Mouse (Mus musculus) midbrain, embryonic 12.5 days (tissue): Measurements from ENCODE around the gene Scarb1. TPM values are rescaled to one million over a fixed set of nuclear protein-coding genes. Genes with fewer than 3 reads are reported as not detected.

Experiments used
- ATAC-seq: fragments of 200-750 bp; cut with Nextera tagmentation; 2 replicates; pipeline ENCODE4 v1.8.0; 2017; ENCODE audit warnings: low read depth, moderate TSS enrichment, moderate library complexity; ENCODE audit not compliant: low FRiP score
- H3K27ac ChIP-seq: fragments of 300-500 bp; sonication (generic); replicated peaks from 2 replicates; pipeline ENCODE4 v1.5.1; 2016; ENCODE audit warnings: mild to moderate bottlenecking
- H3K27me3 ChIP-seq: fragments of 300-500 bp; sonication (generic); 2 replicates; pipeline ENCODE4 v1.6.1; 2016; ENCODE audit warnings: mild to moderate bottlenecking
- H3K36me3 ChIP-seq: fragments of 300-500 bp; sonication (generic); 2 replicates; pipeline ENCODE4 v1.6.1; 2016
- H3K4me1 ChIP-seq: fragments of 300-500 bp; sonication (generic); 2 replicates; pipeline ENCODE4 v1.6.1; 2016
- H3K4me2 ChIP-seq: fragments of 300-500 bp; sonication (generic); replicated peaks from 2 replicates; pipeline ENCODE4 v1.6.1; 2016; ENCODE audit warnings: mild to moderate bottlenecking, moderate library complexity
- H3K4me3 ChIP-seq: fragments of 300-500 bp; sonication (generic); 2 replicates; pipeline ENCODE4 v1.5.1; 2016; ENCODE audit warnings: mild to moderate bottlenecking
- H3K9ac ChIP-seq: fragments of 300-500 bp; sonication (generic); replicated peaks from 2 replicates; pipeline ENCODE4 v1.6.1; 2016; ENCODE audit warnings: mild to moderate bottlenecking, moderate library complexity
- H3K9me3 ChIP-seq: fragments of 300-500 bp; sonication (generic); 2 replicates; pipeline ENCODE4 v1.6.1; 2016; ENCODE audit warnings: mild to moderate bottlenecking
- WGBS: fragments of 180-500 bp; shearing (Covaris S2); methylation state at CpG from one replicate; pipeline ENCODE4 v1.1.7; 2016; 5-methylcytosine and 5-hydroxymethylcytosine counted together
- polyA plus RNA-seq: library from polyadenylated mRNA; unstranded; fragments of >200 nt; fragmentation: Nextera tagmentation; extraction: Ambion mirVana; gene quantifications from 2 replicates; pipeline ENCODE4 v1.2.1, GENCODE M21; 2016

Scarb1 gene
- polyA plus RNA-seq, 1 experiment from 2014 or later = 27.8 TPM

- no peak for ATAC-seq
- no peaks in the 10 kb centered on the region for H3K9me3 ChIP-seq
- no peak overlapping the region for H3K27ac ChIP-seq
- no peaks in the 10 kb centered on the region for H3K36me3 ChIP-seq
- 76% methylated on average over 6 of the region's 6 CpGs for WGBS
- no peaks in the 10 kb centered on the region for H3K27me3 ChIP-seq
- no peak overlapping the region for H3K4me2 ChIP-seq
- H3K9ac ChIP-seq = no peak overlapping the region
- no peak overlapping the region for H3K4me3 ChIP-seq
- peaks cover 14% of the 10 kb centered on the region for H3K4me1 ChIP-seq
These were observed 105.0 kb downstream of the Scarb1 start for GRCm38 (mm10) chr5:125235874-125236273.

DNA sequence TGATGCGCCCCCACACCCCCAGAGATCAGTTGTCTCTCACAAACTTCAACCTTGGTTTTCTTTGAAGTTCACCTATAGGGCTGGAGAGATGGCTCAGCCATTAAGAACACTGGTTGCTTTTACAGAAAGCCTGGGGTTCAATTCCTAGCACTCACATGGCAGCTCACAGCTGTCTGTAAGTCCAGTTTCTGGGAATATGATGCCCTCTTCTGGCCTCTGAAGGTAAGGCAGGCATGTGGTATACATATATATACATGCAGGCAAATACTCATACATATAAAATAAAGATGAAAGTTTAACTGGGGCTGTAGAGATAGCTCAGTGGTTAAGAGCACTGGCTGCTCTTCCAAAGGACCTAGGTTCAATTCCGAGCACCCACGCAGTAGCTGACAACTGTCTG lies 105.5 kb downstream of the Scarb1 start:
- ATAC-seq = no peak
- WGBS = 91% methylated on average over 3 of the region's 3 CpGs
- no peak overlapping the region for H3K4me2 ChIP-seq

GRCm38 (mm10) chr5:125234399-125234798 lies 106.5 kb downstream of the Scarb1 start:
- WGBS = 88% methylated on average over 8 of the region's 8 CpGs

More for the DNA sequence above, 105.5 kb downstream of the Scarb1 start:
- Histone ChIP-seq H3K4me3 (no peak overlapping the region), H3K27me3 (no peaks in the 10 kb centered on the region), H3K4me1 (peaks cover 12% of the 10 kb centered on the region), H3K27ac (no peak overlapping the region), H3K36me3 (no peaks in the 10 kb centered on the region), H3K9me3 (no peaks in the 10 kb centered on the region), H3K9ac (no peak overlapping the region)

GRCm38 (mm10) chr5:125233478-125233877 lies 107.4 kb downstream of the Scarb1 start:
- ATAC-seq = no peak
- Histone ChIP-seq H3K4me2 (no peak overlapping the region), H3K4me1 (peaks cover 9% of the 10 kb centered on the region; the same call in 1 of the 2 replicates), H3K4me3 (no peak overlapping the region), H3K27ac (no peak overlapping the region), H3K27me3 (no peaks in the 10 kb centered on the region), H3K9me3 (no peaks in the 10 kb centered on the region), H3K9ac (no peak overlapping the region), H3K36me3 (no peaks in the 10 kb centered on the region)
- WGBS = 93% methylated on average over 1 of the region's 1 CpGs

More at GRCm38 (mm10) chr5:125234399-125234798, 106.5 kb downstream of the Scarb1 start:
- H3K9me3 ChIP-seq = no peaks in the 10 kb centered on the region
- H3K27me3 ChIP-seq = no peaks in the 10 kb centered on the region
- peaks cover 9% of the 10 kb centered on the region; the same call in 1 of the 2 replicates for H3K4me1 ChIP-seq
- H3K4me2 ChIP-seq = no peak overlapping the region
- ATAC-seq = no peak
- no peak overlapping the region for H3K9ac ChIP-seq
- H3K4me3 ChIP-seq = no peak overlapping the region
- H3K36me3 ChIP-seq = no peaks in the 10 kb centered on the region
- no peak overlapping the region for H3K27ac ChIP-seq

- no peaks in the 10 kb centered on the region for H3K36me3 ChIP-seq
- H3K4me2 ChIP-seq = no peak overlapping the region
- no peaks in the 10 kb centered on the region for H3K27me3 ChIP-seq
- 89% methylated on average over 7 of the region's 7 CpGs for WGBS
- ATAC-seq = no peak
- peaks cover under 1% of the 10 kb centered on the region; the same call in 1 of the 2 replicates for H3K4me1 ChIP-seq
- H3K4me3 ChIP-seq = no peak overlapping the region
- peaks cover 5% of the 10 kb centered on the region; the same call in 1 of the 2 replicates for H3K9me3 ChIP-seq
- no peak overlapping the region for H3K27ac ChIP-seq
- H3K9ac ChIP-seq = no peak overlapping the region
These were observed 108.4 kb downstream of the Scarb1 start for GRCm38 (mm10) chr5:125232443-125232979.

DNA sequence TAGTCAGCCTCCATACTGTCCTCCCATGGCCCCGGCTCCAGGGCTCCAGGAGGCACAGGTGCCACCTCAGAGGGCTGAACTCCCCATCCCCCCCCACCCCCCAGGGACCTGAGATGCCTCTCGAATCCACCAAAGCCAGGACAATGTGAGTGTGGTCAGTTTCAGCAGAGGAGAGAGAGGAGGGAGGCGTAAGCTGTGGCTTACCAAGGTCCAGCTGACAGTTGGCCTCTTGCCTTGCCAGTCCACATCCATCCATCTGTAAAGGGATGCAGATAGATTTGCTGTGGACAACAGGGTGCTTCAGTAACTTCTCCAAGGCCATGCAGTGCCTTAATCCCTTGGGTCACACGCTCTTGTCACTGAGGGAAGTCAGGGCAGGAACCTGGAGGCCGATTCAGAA lies 110.4 kb downstream of the Scarb1 start:
- no peak for ATAC-seq
- H3K9ac ChIP-seq = no peak overlapping the region
- 88% methylated on average over 5 of the region's 5 CpGs for WGBS
- H3K36me3 ChIP-seq = no peaks in the 10 kb centered on the region
- H3K4me2 ChIP-seq = no peak overlapping the region
- H3K4me1 ChIP-seq = peaks cover 2% of the 10 kb centered on the region; the same call in 1 of the 2 replicates
- H3K27me3 ChIP-seq = no peaks in the 10 kb centered on the region
- H3K4me3 ChIP-seq = no peak overlapping the region
- H3K27ac ChIP-seq = no peak overlapping the region
- H3K9me3 ChIP-seq = peaks cover 8% of the 10 kb centered on the region; the same call in 1 of the 2 replicates

DNA sequence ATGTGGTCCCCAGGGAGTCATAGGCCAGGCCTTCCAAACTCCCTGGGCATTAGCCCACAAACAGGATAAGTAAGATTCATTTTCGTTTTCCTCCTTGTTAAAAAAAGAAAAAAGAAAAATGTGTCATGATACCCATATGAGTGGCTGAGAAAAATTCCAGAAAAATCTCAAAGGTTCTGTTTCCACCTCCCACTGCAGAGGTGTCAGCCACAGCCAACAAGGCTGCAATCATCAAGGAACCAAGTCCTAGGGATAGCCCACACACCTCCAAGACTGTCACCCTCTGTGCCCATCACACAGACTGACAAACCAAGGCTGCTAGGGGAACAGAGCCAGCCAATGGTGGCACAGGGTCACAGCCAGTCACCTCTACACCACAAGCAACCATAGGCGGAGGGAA lies 111.8 kb downstream of the Scarb1 start:
- Histone ChIP-seq H3K9ac (no peak overlapping the region), H3K36me3 (no peaks in the 10 kb centered on the region), H3K27ac (no peak overlapping the region), H3K4me1 (peaks cover 14% of the 10 kb centered on the region), H3K9me3 (peaks cover 8% of the 10 kb centered on the region; the same call in 1 of the 2 replicates), H3K27me3 (no peaks in the 10 kb centered on the region), H3K4me2 (no peak overlapping the region), H3K4me3 (no peak overlapping the region)
- no peak for ATAC-seq
- WGBS = 86% methylated on average over 2 of the region's 2 CpGs

GRCm38 (mm10) chr5:125227699-125228098 lies 113.2 kb downstream of the Scarb1 start:
- WGBS = 97% methylated on average over 4 of the region's 4 CpGs
- Histone ChIP-seq H3K27ac (no peak overlapping the region), H3K4me2 (no peak overlapping the region), H3K27me3 (no peaks in the 10 kb centered on the region), H3K4me3 (no peak overlapping the region), H3K9ac (no peak overlapping the region), H3K4me1 (peaks cover 20% of the 10 kb centered on the region), H3K36me3 (no peaks in the 10 kb centered on the region), H3K9me3 (peaks cover 8% of the 10 kb centered on the region; the same call in 1 of the 2 replicates)
- ATAC-seq = no peak

Other genes starting within 250 kb of the Scarb1 start
- 24.5 and 25.1 TPM in 2 replicates for gene Ncor2, start 161.9 kb downstream of the Scarb1 start, polyA plus RNA-seq
- 0.43 and 0.68 TPM in 2 replicates for gene Gm10382, start 48.2 kb upstream of the Scarb1 start, polyA plus RNA-seq
- 1,111 and 1,158 TPM in 2 replicates for gene Ubc, start 49.1 kb upstream of the Scarb1 start, polyA plus RNA-seq
- 14.8 and 16.4 TPM in 2 replicates for gene Dhx37, start 93.0 kb upstream of the Scarb1 start, polyA plus RNA-seq
- gene Bri3bp, start 100.5 kb upstream of the Scarb1 start, polyA plus RNA-seq = 35.5 and 41.2 TPM in 2 replicates
- 58.8 and 62.7 TPM in 2 replicates for gene Aacs, start 134.7 kb upstream of the Scarb1 start, polyA plus RNA-seq
- gene Tmem132b, start 190.7 kb upstream of the Scarb1 start, polyA plus RNA-seq = 1.4 and 1.8 TPM in 2 replicates